Mouse (Mus musculus): ENCODE measurements around the gene Ppp3r1.
"Not testable (repeated sequence)": the region's sequence is repeated elsewhere in the genome, so short reads cannot be mapped to it uniquely, and the experiment has no call there.

Ppp3r1 gene

DNA sequence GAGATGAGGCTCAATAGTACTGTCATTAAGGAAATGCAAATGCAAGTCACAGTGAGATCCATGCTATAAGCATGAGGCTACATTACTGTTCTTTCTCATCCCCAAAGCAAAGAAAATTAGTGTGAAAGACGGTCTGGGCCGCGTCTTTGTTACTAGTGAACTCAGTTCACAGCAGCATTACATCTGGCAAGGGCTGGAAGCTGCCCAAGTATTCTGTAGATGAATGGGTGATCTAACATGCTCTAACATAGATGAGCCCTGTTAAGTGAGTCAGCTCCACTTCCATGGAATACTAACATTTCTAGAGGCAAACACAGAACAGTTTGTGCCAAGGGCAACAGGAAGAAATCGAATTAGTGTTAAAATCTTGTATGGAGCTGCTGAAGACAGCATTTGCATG lies 41.9 kb downstream of the Ppp3r1 start:
- DNase-seq = no peak

- DNase-seq = no peak
Measured at GRCm38 (mm10) chr11:17202481-17202880, 43.4 kb downstream of the Ppp3r1 start.

DNA sequence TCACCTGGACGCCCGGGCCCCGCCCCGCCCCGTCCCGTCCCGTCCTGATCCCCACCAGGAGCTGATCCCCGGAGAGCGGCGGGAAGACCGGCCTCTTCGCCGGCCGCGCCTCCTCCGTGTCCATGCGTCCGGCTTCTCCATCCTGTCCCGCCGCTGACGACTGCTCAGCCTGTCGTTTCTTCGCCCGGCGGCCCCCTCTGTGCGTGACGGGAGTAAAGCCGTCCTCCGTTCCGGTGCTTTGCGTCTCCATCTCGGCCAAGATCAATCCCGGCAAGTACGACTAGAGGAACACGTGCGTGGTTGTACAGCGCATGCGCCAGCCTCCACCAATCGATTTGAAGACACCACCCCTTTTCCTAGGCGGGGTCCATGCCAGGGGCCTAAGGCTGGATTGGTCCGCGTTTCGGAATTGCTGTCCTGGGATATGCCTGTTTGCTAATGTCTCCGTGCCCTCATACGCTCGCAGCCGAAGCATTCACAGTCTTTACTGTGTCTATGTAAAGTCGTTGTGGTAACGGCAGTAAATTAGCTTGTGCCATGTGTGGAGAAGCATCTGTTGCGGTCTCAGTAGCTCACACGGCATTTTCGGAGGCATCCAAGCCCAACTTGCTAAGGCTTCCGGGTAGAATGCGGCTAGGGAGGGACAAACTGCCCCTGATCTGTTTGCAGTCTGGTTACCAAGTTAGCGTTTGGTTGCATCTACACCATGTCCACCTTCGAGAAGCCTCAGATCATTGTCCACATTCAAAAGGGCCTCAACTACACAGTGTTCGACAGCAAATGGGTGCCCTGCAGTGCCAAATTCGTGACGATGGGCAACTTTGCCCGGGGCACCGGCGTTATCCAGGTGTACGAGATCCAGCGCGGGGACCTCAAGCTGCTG lies 52.4 kb downstream of the Ppp3r1 start, which contains the start of gene Pno1:
Gene Pno1 (minus strand): TSS at position 311 of the 883 bp plus-strand sequence.
- peak; percentile 96 to 97 for DNase-seq

DNA sequence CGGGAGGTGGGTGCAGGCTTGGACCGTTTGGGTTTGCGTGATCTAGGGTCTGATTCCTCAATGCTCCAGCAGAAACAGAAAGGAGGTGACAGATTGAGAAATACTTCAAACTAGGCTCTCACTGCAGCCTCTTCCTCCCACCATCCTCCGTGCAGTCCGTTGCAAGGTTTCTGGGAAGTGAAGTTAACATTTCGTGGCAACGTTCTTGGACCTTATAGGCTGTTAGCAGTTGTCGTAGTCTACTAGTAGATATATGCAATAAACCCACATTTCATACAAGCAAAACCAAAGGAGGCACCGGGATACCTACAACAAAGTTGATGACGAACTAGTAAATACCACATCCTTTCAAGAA lies 53.1 kb downstream of the Ppp3r1 start:
- peak in 1 of 2 experiments; percentile 5 for DNase-seq

DNA sequence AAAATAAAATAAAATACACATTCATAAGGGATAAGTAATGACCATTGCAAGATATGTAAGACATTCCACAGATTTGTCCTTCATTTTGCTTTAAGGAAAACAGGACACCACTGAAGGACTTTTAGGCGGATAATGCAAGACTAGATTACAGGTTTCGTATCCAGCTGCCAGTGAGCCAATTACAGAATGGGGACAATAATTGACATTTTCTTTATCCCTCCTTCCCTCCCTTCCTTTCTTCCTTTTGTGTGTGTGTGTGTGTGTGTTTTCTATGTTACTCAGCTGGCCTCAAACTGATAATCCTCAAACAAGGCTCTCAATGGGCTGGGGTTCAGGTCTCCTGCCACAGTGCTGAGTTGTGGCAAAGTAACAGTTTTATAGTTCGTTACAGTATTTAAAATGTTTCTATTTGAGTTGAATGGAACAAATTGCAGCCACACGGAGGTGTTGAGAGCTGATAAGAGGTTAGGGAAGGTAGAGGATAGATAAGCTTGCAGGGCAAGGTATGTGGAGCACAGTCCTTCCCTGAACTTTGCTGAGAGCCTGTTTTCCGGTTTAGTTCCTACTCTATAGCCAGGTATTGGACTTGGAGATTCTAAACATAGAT lies 53.9 kb downstream of the Ppp3r1 start:
- DNase-seq = no peak

DNA sequence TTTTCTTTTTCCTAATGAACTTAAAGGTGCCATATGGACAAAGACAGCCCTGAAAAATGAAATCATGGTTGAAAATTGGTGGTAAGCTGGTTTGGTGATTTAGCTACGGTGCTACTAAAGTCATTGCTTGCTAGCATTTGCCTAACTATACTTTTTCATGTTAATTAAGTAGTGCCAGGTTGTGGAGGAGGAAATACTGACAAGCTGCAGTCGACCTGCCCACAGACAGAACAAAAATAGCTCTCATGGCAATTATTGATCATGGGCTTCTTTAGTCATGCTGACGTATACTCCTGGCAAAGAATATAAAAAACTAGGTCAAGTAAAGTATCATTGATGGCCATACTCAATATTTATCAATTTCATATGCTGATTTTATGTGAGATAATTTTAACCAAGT lies 56.4 kb downstream of the Ppp3r1 start:
- DNase-seq = no peak

GRCm38 (mm10) chr11:17221126-17221525 lies 62.1 kb downstream of the Ppp3r1 start:
- no peak for DNase-seq

GRCm38 (mm10) chr11:17232792-17233191 lies 73.7 kb downstream of the Ppp3r1 start:
- no peak for DNase-seq

DNA sequence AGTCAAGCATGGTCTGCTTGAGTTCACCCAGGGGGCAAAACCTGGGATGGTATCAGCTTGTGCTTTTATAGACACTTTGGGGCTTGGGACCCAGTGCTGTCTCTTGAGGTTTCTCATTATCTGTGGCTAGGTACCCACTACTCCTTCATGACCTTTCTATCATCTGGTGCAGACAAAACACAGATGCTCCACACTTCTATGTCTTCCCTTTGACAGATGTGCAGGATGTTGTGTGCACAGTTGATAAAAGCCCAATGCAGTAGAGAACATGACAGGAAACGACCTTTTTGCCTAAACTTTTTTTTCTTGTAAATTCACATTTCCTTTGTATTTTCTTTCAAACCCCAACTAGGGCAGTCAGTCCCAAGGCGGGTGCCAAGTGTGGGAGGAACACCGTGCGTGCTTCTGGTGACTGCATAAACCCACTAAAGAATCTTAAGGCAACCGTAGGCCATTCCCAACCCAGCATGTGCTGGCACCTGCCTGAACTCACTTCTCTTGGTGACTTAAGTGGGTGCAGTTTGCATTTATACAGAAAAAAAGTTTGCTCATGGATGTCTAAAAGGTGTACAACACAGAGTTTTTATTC lies 77.5 kb downstream of the Ppp3r1 start:
- no peak for DNase-seq

DNA sequence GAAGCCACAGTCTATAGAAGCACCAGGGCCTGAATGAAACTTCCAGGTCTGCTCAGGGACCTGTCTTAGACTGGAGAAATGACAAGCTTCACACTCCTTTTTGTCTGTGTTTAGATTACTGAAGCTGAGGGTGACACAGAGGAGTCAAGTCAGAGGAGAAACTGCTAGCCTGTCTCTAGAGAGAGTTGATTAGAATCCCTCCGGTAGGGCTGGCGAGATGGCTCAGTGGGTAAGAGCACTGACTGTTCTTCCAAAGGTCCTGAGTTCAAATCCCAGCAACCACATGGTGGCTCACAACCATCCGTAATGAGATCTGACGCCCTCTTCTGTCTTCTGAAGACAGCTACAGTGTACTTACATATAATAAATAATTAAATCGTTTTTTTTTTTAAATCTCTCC lies 79.5 kb downstream of the Ppp3r1 start:
- DNase-seq = not testable (repeated sequence)

DNA sequence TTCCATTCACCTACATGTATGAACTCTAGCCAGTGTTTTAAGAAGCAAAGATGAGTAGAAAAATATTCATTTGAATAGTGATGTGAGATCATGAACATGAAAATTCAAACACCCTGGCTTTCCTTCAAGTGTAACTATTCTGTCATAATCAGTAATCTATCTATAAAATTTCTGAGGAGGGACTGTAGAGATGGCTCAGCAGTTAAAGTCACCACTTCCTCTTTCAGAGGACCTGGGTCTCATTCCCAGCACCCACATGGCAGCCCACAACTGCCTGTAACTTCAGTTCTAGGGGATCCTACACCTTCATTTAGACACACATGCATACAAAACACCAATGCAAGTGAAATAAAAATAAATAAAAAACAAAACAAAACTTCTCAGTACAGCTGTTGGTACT lies 89.7 kb downstream of the Ppp3r1 start:
- no peak for DNase-seq

All from cerebellum, adult 18-20 months (tissue).